Mouse (Mus musculus): ENCODE measurements at regions not wholly inside any gene's neighbourhood (a gene's known extent, or its start where the extent isn't known, plus 50 kb on each side); places are given as distances from the start of the nearest gene placed in this dataset.

DNA sequence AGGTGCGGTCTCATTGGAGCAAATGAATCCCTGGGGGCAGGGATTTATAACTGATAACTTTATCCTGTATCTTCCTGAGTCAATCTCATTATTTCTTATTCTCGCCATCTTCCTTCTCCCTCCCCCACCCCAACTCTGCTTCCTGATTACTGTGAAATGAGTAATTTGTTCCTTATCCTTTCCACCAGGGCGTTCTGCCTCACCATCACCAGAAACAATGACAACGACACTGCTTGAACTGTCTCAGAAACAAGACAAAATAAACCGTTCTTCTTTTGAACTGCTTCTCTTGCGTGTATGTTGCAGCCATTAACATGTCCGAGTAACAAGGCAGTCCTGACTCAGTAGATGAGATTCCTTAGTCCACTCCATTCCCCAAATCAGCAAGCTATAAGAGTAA, 246.0 kb upstream of the Trib2 start:
- no peak for DNase-seq (ENCODE audit: low spot score)

DNA sequence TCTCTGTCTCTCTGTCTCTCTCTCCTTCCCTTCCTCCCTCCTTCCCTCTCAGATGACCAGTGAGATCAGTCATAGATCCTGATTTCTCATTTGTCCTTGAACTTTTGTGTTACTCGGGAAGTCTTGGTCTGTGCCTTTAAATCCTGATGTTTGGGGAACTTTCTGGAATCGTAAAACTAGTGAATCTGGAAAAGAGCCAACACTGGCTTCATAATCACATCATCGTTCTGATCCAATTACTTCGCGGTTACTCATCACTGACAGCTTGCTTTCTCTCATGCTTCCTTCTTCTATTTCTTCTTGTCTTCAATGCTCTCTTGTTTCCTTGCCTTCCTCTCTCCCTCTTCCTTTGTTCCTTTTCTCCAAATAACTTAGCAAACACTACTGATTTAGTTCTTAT, 243.7 kb upstream of the Trib2 start:
- no peak for DNase-seq (ENCODE audit: low spot score)

GRCm38 (mm10) chr12:16058255-16058654, 241.5 kb upstream of the Trib2 start:
- DNase-seq (ENCODE audit: low spot score) = no peak

GRCm38 (mm10) chr12:16056831-16057230, 240.1 kb upstream of the Trib2 start:
- no peak for DNase-seq (ENCODE audit: low spot score)

DNA sequence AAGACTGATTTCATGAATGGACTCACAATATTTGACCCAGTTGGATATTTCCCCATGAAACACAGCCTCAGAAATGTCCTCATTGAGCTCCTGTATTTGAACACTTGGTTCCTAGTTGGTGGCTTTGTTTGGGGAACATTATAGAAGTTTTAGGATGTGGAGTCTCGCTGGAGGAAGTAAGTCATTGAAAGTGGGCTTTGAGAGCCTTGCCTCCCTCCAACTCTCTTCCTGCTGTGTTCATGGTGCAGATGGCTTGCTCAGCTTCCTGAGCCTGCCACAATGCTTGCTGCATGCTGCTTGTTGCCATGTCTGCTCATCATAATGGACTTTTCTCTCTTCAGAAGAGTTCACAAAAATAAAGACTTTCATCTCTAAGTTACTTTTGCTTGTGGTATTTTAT, 239.5 kb upstream of the Trib2 start:
- no peak for DNase-seq (ENCODE audit: low spot score)

GRCm38 (mm10) chr12:16054591-16054990, 237.9 kb upstream of the Trib2 start:
- no peak for DNase-seq (ENCODE audit: low spot score)

DNA sequence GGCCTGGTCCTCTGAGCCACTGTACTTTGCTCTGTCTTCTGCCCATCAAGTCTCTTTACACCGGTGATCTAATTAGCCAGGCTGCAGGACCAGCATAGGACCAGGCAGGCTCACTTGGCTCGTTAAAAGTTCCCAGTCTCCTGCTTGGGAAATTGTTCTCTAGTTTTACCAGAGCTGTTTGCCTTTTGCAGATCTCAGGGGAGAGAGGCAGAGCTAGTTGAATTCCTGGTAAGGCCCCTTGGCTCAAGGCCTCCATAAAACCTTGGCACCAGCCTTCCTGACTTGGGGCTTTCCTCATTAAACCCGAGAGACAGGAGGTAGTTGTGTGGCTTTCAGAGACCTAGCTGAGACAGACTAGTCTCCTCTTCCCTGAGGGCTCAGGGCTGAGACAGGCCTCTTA, 237.0 kb upstream of the Trib2 start:
- no peak for DNase-seq (ENCODE audit: low spot score)

- no peak for DNase-seq (ENCODE audit: low spot score)
Observed at GRCm38 (mm10) chr12:16052998-16053397, 236.3 kb upstream of the Trib2 start.

GRCm38 (mm10) chr12:16052353-16052752, 235.6 kb upstream of the Trib2 start:
- DNase-seq (ENCODE audit: low spot score) = no peak

DNA sequence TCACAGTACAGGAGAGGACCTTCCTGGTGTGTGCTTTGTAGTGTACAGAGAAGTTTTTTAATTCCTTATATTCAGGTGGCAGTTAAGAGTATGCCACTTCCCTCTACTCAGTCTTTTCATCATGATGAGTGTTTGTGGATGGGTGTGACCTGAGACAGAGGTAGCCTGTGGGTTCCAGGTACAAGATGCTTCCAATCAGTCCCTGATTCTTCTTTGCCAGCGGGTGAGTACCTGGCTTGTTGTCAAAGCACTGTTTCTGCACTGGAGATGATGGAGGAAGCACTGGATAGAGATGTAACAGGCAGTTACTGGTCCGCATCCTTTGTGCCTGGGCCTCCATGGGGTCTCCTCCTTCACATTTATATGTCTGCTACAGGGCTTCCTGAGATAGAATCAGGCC, 234.7 kb upstream of the Trib2 start:
- no peak for DNase-seq (ENCODE audit: low spot score)

- DNase-seq (ENCODE audit: low spot score) = no peak
Observed at GRCm38 (mm10) chr12:16049545-16049944, 232.8 kb upstream of the Trib2 start.

- DNase-seq (ENCODE audit: low spot score) = no peak
Observed at GRCm38 (mm10) chr12:16046643-16047042, 229.9 kb upstream of the Trib2 start.

DNA sequence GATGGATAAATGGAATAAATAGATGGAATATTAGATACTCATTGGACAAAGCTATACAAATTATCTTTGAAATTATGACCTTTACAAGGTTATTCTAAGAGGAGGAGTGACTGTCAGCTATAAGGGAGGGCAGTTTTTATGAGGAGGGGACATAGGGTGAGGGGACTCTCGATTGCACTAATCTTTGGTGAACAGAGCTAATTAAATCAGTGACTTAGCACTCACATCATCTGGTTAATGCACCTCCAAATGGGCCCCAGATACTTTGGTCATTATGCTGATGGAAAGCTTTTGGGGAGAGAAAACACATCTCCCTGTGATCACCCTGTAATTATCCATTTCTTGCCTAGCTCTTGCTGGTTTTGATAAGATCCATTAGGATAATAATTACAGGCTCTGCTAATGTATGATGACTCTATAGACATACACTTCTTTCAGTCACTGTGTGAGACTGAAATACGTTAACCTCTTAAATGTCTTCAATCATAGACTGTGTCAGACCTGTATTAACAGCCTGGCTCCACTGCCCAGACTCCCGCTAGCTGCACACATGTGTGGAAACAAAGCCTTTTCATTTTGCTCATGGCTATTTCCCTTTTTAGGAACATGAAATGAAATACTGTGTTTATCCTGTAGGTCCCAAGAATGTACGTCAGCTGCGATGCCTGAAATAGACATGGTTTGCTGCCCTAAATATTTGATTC, 229.2 kb upstream of the Trib2 start:
- no peak for DNase-seq (ENCODE audit: low spot score)

- no peak for DNase-seq (ENCODE audit: low spot score)
Observed at GRCm38 (mm10) chr12:16043466-16044214, 226.9 kb upstream of the Trib2 start.

DNA sequence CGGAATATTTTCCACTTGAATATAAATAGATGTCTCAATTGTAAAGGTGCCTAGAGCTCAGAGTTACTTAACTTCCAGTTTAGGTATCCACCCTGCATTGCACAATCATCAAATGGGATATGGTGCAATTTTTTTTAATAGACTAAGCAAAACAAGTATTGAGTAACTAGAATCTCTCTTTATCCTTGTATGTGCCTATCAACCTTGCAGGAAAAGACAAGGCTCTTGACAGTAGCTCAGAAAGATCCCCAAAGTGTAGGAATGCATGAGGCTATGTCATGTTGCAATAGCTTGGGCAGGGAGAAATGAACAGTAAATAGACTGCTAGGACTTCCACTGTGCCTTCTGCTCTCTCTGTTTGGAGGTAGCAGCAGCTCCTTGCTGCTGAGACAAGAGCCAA, 225.6 kb upstream of the Trib2 start:
- no peak for DNase-seq (ENCODE audit: low spot score)

DNA sequence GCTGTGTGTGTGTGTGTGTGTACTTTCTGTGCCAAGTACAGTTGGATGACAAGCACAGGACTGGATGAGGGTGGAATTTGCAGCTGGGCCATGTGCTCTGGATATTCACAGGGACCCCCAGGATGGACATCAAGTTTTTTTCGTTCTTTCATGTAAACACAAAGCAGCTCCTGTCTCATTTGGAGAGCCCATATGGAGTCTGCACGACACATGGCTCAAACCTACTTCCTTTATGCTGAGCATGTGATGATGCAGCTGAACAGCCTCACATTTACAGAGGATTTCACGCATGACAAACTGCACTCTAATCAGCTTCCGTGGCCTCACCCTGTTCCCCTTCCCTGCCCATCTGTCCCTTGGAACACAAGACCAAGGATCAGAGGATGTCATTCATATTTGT, 224.4 kb upstream of the Trib2 start:
- no peak for DNase-seq (ENCODE audit: low spot score)

GRCm38 (mm10) chr12:16035551-16035950, 218.8 kb upstream of the Trib2 start:
- no peak for DNase-seq (ENCODE audit: low spot score)

- DNase-seq (ENCODE audit: low spot score) = no peak
Observed at GRCm38 (mm10) chr12:16034691-16035515, 218.2 kb upstream of the Trib2 start.

- no peak for DNase-seq (ENCODE audit: low spot score)
Observed at GRCm38 (mm10) chr12:16026654-16027053, 209.9 kb upstream of the Trib2 start.

DNA sequence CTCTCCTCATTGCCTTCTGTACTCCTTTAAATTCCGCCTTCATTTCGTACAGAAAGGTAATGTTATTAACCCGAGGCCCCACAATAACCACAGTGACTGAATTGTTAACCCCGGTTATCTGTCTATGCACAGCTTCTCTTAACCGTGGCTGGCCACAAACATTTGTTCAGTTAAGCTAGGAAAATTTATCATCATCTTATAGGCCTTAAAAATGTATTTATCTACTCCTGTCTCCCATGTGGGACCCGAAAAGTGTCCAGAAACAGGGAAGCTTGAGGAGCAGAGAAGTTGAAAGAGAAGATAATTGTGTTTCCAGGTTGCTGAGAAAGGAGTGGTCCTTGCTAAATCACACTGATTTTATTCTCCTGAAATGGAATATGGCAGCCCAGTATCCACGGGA, 206.6 kb upstream of the Trib2 start:
- DNase-seq (ENCODE audit: low spot score) = no peak

DNA sequence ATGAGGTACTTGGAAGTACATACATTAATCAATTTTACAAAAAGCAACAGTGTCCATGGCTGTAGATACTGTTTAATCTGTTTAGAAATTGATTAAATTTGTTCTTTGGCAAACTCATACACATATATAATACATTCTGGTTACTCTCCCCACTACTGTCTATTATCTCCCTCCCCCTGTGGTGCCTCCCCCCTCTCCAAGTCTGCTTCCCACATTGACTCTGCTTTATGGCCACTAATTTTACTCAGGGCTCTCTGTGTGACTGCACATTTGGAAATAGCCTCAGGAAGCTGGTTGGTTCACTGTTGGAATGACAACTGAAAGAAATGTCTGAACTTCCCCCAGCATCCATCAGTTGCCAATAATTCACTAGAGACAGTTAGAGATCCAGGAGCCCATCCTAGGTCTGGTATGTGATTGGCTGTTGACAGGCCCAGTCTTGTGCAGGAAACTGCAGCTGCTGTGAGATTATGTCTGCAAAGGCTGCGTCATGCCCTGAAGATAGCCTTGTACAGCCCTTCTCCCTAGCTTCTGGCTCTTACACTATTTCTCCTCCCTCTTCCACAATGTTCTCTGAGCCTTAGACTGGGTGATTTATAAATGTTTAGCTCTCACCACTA, 204.6 kb upstream of the Trib2 start:
- DNase-seq (ENCODE audit: low spot score) = no peak

- DNase-seq (ENCODE audit: low spot score) = no peak
Observed at GRCm38 (mm10) chr12:16018237-16018636, 201.5 kb upstream of the Trib2 start.

Measured in yolk sac, embryonic 10.5 days (tissue).